Mouse (Mus musculus): ENCODE results near the gene Tank. TPM values are rescaled to one million over a fixed set of nuclear protein-coding genes. Genes with fewer than 3 reads are reported as not detected.

Tank gene
- polyA plus RNA-seq, 1 experiment, result 13.2 TPM

GRCm38 (mm10) chr2:61563202-61563601, 15.2 kb upstream of the Tank start:
- TF ChIP-seq E2F4 (IDR thresholded peaks at IDR 0.05; ENCODE audit: insufficient read depth) (no peak), TCF3 (IDR thresholded peaks at IDR 0.05; ENCODE audit: insufficient read length, low read depth) (no peak), SRF (IDR thresholded peaks at IDR 0.05; ENCODE audit: control insufficient read depth, insufficient read length, low read depth) (no peak), CEBPB (IDR thresholded peaks at IDR 0.05; ENCODE audit: insufficient read depth, poor library complexity, severe bottlenecking) (no peak), POLR2AphosphoS2 (IDR thresholded peaks at IDR 0.05; ENCODE audit: insufficient read length, low read depth) (no peak), USF1 (IDR thresholded peaks at IDR 0.05; ENCODE audit: low read depth) (no peak), TCF12 (IDR thresholded peaks at IDR 0.05; ENCODE audit: insufficient read depth, poor library complexity, severe bottlenecking) (no peak), MAX (IDR thresholded peaks at IDR 0.05; ENCODE audit: low read depth) (no peak), MYOG (IDR thresholded peaks at IDR 0.05; ENCODE audit: control insufficient read depth in 1 of 3, insufficient read depth in 1 of 3, insufficient read length in 2 of 3, low read depth in 2 of 3) (no peak), MYOD1 (IDR thresholded peaks at IDR 0.05; ENCODE audit: control insufficient read depth in 1 of 3, insufficient read length in 2 of 3, low read depth in 2 of 3) (no peak), POLR2A (IDR thresholded peaks at IDR 0.05; ENCODE audit: insufficient read length, low read depth) (no peak), REST (IDR thresholded peaks at IDR 0.05; ENCODE audit: insufficient read depth, insufficient read length) (no peak)
- Histone ChIP-seq H3K36me3 (ENCODE audit: control insufficient read depth, insufficient read depth) (no peaks in the 10 kb centered on the region), H3ac (ENCODE audit: control insufficient read depth, insufficient read length) (no peak overlapping the region), H3K4me2 (ENCODE audit: low read depth) (no peak overlapping the region), H3K4me3 (no peak overlapping the region), H3K79me2 (ENCODE audit: control insufficient read depth, insufficient read depth) (no peaks in the 10 kb centered on the region), H3K27me3 (ENCODE audit: control insufficient read depth, insufficient read depth, insufficient read length) (no peaks in the 10 kb centered on the region)

DNA sequence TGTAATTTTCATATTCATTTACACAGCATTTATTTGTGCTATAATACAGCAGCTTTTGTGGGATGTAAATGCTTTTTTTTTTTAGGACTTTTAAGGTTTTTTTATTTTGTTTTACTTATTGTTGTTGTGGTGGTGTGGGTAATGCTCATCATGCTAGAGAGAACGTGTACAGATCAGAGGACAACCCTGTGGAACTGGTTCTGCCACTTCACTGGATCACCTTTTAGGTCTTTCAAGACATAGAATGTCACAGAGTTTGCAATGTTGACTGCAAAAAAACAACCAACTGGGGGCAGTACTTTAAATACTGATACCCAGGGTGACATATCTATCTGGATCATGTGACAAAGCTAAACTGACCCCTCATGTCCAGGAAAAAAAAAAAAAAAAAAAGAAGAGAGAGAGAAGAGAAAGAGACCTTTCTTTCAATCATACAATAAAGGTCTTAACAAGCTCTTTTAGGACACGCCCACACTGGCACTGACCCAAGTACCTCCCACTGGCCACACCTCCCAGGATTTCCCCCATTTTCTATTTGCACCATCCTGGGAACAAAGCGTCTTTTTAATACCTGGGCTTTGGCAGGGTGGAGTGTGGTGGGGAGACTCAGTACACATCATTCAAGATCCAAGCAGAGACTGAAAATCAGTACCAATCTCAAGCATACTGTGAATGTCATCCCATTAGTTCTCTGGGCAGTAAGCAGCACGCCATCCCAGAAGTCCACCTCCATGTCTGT, 11.2 kb upstream of the Tank start:
- Histone ChIP-seq H3K4me3 (no peak overlapping the region), H3K27me3 (ENCODE audit: control insufficient read depth, insufficient read depth, insufficient read length) (no peaks in the 10 kb centered on the region), H3K79me2 (ENCODE audit: control insufficient read depth, insufficient read depth) (no peaks in the 10 kb centered on the region), H3K36me3 (ENCODE audit: control insufficient read depth, insufficient read depth) (no peaks in the 10 kb centered on the region), H3ac (ENCODE audit: control insufficient read depth, insufficient read length) (no peak overlapping the region), H3K4me2 (ENCODE audit: low read depth) (no peak overlapping the region)
- no peak for TF ChIP-seq SRF (IDR thresholded peaks at IDR 0.05; ENCODE audit: control insufficient read depth, insufficient read length, low read depth)
- TF ChIP-seq E2F4 (IDR thresholded peaks at IDR 0.05; ENCODE audit: insufficient read depth), result no peak
- TF ChIP-seq CEBPB (IDR thresholded peaks at IDR 0.05; ENCODE audit: insufficient read depth, poor library complexity, severe bottlenecking), result no peak
- no peak for TF ChIP-seq POLR2A (IDR thresholded peaks at IDR 0.05; ENCODE audit: insufficient read length, low read depth)
- no peak for TF ChIP-seq TCF12 (IDR thresholded peaks at IDR 0.05; ENCODE audit: insufficient read depth, poor library complexity, severe bottlenecking)
- no peak for TF ChIP-seq MYOG (IDR thresholded peaks at IDR 0.05; ENCODE audit: control insufficient read depth in 1 of 3, insufficient read depth in 1 of 3, insufficient read length in 2 of 3, low read depth in 2 of 3)
- no peak for TF ChIP-seq REST (IDR thresholded peaks at IDR 0.05; ENCODE audit: insufficient read depth, insufficient read length)
- TF ChIP-seq USF1 (IDR thresholded peaks at IDR 0.05; ENCODE audit: low read depth), result no peak
- TF ChIP-seq POLR2AphosphoS2 (IDR thresholded peaks at IDR 0.05; ENCODE audit: insufficient read length, low read depth), result no peak

DNA sequence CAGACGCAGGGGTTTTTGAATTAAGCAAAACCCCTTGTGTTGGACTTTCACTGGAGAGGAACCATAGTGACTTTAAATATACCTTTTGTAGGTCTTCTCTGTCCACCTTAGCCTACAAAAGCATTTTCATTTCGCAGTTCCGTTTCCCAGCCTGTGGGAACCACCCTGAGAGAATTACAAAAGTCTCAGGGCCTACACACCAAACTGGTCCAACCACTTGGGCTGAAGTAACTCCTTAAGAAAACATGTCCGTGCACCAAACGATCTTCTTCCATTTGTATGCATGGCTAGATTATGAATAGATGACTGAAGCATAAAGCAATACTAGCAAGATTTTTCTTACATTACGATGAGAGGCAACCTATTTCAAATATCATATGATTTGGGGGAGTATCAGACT, 9.2 kb upstream of the Tank start:
- no peaks in the 10 kb centered on the region for H3K27me3 ChIP-seq (ENCODE audit: control insufficient read depth, insufficient read depth, insufficient read length)
- no peaks in the 10 kb centered on the region for H3K79me2 ChIP-seq (ENCODE audit: control insufficient read depth, insufficient read depth)
- no peak overlapping the region for H3ac ChIP-seq (ENCODE audit: control insufficient read depth, insufficient read length)
- TF ChIP-seq CEBPB (IDR thresholded peaks at IDR 0.05; ENCODE audit: insufficient read depth, poor library complexity, severe bottlenecking) (no peak), SRF (IDR thresholded peaks at IDR 0.05; ENCODE audit: control insufficient read depth, insufficient read length, low read depth) (no peak), TCF12 (IDR thresholded peaks at IDR 0.05; ENCODE audit: insufficient read depth, poor library complexity, severe bottlenecking) (no peak), MYOG (IDR thresholded peaks at IDR 0.05; ENCODE audit: control insufficient read depth in 1 of 3, insufficient read depth in 1 of 3, insufficient read length in 2 of 3, low read depth in 2 of 3) (no peak), MAX (IDR thresholded peaks at IDR 0.05; ENCODE audit: low read depth) (no peak)
- H3K36me3 ChIP-seq (ENCODE audit: control insufficient read depth, insufficient read depth), result no peaks in the 10 kb centered on the region
- H3K4me2 ChIP-seq (ENCODE audit: low read depth), result no peak overlapping the region
- no peak overlapping the region for H3K4me3 ChIP-seq

DNA sequence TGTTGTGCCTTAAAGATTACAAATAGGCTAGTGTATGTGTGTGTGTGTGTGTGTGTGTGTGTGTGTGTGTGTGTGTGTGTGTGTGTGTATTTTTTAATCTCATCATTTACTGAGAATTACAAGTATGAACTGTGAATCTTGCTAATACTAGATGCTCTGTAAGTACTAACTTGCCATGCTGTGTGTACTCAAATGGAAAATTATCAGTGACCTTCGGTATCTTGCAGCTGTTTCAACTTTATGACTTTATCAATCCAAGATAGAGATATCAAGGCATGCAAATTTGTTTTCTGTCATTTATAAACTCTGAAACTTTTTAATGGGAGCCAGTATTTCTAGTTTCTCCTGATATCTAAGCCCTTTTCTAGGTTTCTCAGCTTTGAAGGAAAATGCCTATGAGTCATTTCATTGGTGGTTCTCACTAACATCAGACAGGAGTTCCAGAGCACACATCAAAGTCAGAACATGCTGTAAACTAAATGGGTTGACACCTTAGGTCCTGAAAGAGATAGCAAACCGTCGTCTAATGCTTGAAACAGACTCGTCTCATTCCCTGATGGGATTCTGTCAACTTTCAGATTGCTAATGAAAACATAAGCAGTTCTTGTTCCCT, 6.9 kb upstream of the Tank start:
- no peaks in the 10 kb centered on the region for H3K79me2 ChIP-seq (ENCODE audit: control insufficient read depth, insufficient read depth)
- H3K4me3 ChIP-seq, result no peak overlapping the region
- no peak overlapping the region for H3ac ChIP-seq (ENCODE audit: control insufficient read depth, insufficient read length)
- H3K4me2 ChIP-seq (ENCODE audit: low read depth), result no peak overlapping the region
- no peaks in the 10 kb centered on the region for H3K36me3 ChIP-seq (ENCODE audit: control insufficient read depth, insufficient read depth)
- H3K27me3 ChIP-seq (ENCODE audit: control insufficient read depth, insufficient read depth, insufficient read length), result no peaks in the 10 kb centered on the region
- no peak for TF ChIP-seq E2F4 (IDR thresholded peaks at IDR 0.05; ENCODE audit: insufficient read depth)
- no peak for TF ChIP-seq CEBPB (IDR thresholded peaks at IDR 0.05; ENCODE audit: insufficient read depth, poor library complexity, severe bottlenecking)

- no peak for TF ChIP-seq POLR2AphosphoS2 (IDR thresholded peaks at IDR 0.05; ENCODE audit: insufficient read length, low read depth)
- no peak for TF ChIP-seq E2F4 (IDR thresholded peaks at IDR 0.05; ENCODE audit: insufficient read depth)
- TF ChIP-seq POLR2A (IDR thresholded peaks at IDR 0.05; ENCODE audit: insufficient read length, low read depth), result no peak
- no peak for TF ChIP-seq TCF12 (IDR thresholded peaks at IDR 0.05; ENCODE audit: insufficient read depth, poor library complexity, severe bottlenecking)
- TF ChIP-seq MAX (IDR thresholded peaks at IDR 0.05; ENCODE audit: low read depth), result no peak
- no peak for TF ChIP-seq REST (IDR thresholded peaks at IDR 0.05; ENCODE audit: insufficient read depth, insufficient read length)
- TF ChIP-seq MYOD1 (IDR thresholded peaks at IDR 0.05; ENCODE audit: control insufficient read depth in 1 of 3, insufficient read length in 2 of 3, low read depth in 2 of 3), result no peak
- no peak overlapping the region for H3ac ChIP-seq (ENCODE audit: control insufficient read depth, insufficient read length)
- H3K27me3 ChIP-seq (ENCODE audit: control insufficient read depth, insufficient read depth, insufficient read length), result no peaks in the 10 kb centered on the region
- no peak overlapping the region for H3K4me3 ChIP-seq
- no peak overlapping the region for H3K4me2 ChIP-seq (ENCODE audit: low read depth)
- H3K36me3 ChIP-seq (ENCODE audit: control insufficient read depth, insufficient read depth), result no peaks in the 10 kb centered on the region
- no peaks in the 10 kb centered on the region for H3K79me2 ChIP-seq (ENCODE audit: control insufficient read depth, insufficient read depth)
Measured at GRCm38 (mm10) chr2:61576497-61576896, 1.9 kb upstream of the Tank start.
